Mouse (Mus musculus) layer of hippocampus, adult 18-20 months (tissue): ENCODE data around the gene Kirrel3. TPM values are rescaled to one million over a fixed set of nuclear protein-coding genes. Genes with fewer than 3 reads are reported as not detected.

Experiments
- DNase-seq, 2 experiments: peaks; one replicate each; pipeline ENCODE4 v3.0.0; 2022; ENCODE audit warnings: low spot score in 2 of 2
- total RNA-seq, 2 experiments: library from RNA; stranded (reverse); gene quantifications; 2 replicates each; pipeline ENCODE4 v1.2.3; 2021

The Kirrel3 gene
- total RNA-seq, 2 experiments from 2014 or later, result 45.7 to 54.8 TPM

DNA sequence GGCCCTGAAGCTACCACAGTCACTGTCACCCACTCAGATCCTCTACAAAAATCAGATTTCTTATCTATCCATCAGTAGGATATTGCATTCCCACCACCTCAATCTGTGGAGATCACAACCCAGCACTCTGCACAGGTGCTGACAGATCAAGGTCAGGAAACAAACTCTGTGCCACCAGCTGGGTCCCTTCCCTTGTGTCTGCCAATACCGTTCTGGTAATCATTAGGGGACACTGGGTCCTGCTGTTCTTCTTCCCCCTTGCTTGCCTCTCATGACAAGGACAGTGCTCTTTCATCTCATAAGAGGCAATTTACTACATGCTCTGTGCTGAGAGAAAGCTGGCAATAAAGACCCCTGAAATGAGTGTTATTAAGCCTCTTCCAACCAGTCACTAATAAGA lies 444.7 kb downstream of the Kirrel3 start:
- no peak for DNase-seq

DNA sequence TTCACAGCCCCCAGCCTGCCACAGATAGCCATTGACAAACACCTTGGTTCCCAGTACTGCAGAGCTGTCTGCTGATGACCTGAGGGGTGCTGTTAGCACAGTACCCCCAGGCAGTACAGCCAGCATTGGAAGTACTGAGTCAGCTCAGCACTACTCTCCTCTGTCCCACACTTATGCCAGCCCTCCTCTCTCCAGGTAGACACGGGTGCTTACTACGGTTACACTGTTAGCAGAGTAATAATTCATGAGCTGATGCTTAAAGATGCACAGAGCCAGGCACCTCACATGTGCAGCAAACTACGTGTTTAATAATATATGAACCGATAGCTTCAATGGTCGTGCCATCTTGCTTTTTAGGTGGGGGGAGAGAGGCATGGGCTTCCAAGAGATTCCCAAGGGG lies 452.4 kb downstream of the Kirrel3 start:
- DNase-seq, result no peak

DNA sequence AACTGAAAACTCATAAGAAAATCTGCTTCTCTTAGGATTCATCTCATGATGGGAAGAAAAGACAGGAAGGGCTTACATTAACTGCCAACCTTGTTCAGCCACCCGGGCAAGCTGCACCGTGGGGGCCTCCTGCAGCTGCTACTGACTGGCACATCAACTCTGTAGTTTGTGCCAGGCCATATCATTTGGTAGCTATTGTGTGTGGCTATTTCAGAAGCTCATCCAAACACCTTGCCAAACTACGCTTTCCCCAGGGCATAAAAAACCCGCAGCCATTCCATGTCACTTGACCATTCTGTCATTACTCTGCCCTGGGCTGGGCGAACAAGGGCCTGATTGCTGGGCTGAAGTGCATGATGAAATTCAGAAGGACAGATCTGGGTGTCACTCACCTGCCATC lies 453.9 kb downstream of the Kirrel3 start:
- no peak for DNase-seq

DNA sequence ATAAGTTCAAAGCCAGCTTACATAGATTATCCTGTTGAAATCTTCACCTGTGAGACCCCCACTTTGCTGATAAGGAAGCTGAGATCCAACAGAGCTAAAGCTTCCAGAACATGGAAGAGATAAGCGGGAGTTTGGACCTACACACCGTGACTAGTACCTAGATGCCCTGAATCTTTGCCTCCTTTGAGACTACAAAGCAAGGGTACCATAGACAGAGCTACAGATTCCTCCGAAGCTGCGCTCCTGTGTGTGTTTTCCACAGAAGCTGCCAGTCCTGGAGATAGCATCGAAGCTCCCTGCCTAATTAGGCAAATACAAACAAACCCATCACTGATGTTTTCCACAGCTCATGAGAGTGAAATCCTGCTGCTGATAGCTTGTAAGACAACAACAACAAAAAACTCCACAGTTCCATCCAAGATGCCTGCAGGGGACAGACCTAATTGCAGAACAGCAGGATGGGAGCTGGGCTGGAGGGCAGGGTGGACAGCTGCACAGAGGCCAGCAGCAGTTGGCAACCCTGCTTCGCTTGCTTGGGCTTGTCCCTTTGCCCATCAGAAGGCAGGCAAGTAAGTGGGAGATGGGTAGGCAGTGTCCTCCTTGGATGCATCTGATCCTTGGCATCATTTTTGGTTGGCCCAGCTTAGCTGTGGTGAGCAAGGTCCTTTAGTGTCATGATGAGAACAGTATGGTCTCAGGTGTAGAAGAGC lies 456.6 kb downstream of the Kirrel3 start:
- DNase-seq, result no peak

DNA sequence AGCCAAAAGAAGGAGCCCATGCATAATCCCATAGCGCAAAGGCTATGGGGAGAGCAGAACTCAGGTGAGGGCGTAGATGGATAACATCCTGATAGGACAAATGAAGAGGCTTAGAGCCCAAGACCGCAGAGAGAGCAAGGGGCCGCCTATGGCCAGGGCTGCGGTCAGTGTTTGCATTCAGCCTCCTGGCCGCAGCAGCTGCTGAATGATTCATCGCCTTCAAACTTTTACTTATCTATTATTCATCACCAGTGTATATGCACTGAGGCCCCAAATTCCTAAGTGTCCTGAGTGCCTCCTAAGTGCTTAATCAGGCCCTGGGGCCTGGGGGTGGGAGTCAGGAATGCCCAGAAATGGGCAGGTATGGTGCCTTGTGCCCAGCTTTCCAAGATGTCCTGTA lies 457.3 kb downstream of the Kirrel3 start:
- no peak for DNase-seq

DNA sequence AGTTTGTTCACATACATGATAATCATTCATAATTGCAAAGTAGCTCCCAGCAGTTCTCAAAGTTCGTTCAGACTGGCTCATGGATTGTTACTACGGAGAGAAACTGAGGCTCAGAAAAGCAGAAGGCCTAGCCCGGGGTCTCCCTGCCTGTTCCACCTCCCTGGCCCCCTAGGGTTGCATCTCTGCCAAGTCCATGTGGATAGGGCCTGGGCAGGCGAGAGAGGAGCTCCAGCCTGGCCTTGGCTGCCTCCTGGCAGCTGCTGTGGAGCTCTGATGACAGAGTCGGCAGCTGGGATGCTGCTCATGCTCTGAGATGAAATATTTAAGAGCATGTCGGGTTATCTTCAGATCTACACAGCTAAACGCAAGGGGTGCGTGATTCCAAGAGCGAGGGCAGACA lies 459.6 kb downstream of the Kirrel3 start:
- no peak for DNase-seq

DNA sequence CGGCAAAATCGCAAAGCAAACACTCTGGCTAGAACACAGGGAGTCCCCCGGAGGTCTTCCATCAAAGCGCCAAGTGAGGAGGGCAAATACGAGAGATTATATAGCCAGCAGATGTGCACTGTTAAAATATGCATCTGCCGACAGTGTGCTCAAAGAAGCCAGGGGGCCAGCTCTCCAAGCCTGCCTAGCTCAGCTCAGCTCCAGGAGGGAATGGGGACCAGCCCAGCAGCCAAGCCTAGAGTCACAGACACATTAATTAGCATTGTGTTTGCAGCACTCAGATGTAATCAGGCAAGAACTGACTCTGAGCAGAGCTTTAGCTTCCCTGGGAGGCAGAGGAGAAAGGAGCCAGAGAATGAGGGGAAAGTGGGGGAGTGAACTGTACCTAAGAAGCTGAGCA lies 461.6 kb downstream of the Kirrel3 start:
- no peak for DNase-seq

DNA sequence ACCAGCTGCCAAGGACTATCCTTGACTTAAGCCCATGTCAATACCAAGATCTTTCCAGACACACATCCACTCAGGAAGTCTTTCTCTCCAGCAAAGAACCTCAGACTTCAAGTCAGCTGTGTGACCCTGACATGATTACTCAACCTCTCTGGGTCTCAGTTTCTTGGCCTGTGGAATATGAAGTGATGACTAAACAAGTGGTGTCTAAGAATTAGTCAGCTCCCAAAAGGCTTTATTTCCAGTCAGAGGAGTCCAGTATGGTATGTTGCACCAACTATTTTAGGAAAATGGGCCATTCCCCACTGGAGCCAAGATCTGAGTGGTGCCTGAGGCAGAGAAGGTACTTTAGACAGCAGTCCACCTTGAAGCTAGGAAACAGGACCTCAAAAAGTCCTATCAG lies 462.0 kb downstream of the Kirrel3 start:
- no peak for DNase-seq

DNA sequence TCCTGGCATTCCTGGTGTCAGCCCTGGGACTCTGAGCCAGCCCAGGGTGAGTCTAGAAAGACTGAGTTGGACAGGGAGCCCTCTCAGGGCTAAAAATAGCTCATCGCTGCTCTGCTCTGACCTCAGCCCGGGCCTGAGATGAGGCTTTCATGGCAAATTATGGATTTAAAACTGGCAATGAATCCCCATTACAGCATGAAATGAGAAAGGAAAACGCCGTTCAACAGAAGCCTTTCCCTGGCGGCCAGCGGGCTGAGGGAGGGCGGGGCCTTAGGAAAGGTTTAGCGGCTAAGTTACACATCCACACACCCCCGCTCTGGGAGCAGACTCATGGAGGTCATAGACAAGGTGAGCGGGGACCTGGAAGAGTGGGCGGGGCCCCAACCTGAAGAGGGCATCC lies 467.7 kb downstream of the Kirrel3 start:
- DNase-seq, result no peak

DNA sequence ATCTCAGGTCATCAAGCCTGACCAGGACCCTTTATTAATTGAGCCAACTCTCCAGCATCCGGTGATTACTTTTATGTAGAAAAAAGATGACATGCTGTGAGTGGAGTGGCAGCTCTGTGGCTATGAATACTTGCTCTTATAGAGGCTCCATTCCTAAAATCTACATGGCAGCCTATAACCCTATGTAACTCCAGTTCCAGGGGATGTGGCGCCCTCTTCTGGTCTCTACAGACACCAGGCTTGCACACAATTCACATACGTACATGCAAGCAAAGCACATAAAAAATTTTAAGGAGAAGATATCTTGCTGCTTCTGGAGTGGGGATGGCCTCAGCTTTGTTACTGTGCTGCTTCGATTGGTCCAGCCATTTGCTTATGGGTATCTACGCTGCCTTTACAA lies 468.5 kb downstream of the Kirrel3 start:
- peak in 1 of 2 experiments; percentile 39 for DNase-seq

DNA sequence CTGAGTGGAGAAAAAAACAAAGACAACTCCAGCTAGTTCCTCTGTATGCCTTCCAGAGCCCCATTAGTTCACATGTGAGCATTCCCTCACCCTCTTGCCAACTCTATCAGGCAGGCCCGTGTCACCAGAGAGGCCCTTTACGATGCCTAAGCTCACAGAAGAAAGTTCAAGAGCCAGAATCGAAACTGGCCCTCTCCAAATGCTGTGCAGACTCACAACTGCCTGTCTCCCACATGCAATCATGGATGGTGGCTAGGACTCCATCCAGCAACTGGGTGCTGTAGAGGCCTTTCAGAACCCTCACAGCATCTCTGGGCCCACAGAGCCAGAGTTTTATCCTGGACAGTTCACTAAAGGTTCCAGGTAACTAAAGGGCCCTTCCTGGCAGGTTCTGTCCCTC lies 470.8 kb downstream of the Kirrel3 start:
- no peak for DNase-seq

DNA sequence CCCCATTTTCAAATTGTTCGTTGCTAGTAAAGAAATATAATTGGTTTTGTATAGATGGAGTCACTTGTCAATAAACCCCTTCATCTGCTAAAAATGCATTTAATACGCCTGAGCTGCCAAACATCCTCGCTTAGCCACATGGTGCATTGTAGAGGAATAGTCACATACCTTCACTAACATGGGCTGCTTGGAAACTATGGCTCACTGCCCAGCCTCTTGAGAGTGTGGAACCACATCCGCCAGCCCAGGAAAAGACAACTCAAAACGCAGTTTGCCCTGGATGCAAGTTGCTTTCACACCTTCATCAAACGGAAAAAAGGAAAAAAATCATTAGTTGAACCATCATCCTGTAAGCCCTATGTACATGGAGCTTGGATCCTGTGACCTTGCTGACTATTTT lies 472.0 kb downstream of the Kirrel3 start:
- DNase-seq, result peak in 1 of 2 experiments; percentile 60

DNA sequence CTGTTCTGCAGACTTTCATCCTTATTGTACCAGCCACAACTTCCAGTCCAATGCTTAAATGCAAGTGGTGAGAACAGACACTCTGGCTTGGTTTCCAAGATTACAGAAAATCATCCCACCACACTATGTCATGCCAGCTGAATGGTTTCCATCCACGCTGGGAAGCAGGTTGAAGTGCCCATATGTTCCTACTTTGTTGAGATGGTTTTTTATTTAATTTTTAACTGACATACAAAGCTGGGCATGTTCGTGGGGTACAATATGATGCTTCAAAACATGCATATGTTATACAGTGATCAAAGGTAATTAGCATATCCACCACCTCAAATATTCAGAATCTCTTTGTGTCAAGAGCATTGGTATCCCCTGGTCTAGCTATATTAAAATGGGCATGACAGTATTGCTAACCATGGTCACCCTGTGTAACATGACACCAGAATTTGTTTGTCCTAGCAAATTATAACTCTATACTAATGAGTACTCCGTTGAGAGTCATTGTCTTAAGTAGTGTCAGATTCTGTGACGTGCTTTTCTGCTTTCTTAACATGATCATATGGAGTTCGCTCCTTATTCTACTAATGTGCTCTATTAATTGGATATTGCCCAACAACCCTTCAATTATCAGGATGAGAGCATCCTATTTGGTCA lies 472.6 kb downstream of the Kirrel3 start:
- DNase-seq, result peak; percentile 75 to 87

DNA sequence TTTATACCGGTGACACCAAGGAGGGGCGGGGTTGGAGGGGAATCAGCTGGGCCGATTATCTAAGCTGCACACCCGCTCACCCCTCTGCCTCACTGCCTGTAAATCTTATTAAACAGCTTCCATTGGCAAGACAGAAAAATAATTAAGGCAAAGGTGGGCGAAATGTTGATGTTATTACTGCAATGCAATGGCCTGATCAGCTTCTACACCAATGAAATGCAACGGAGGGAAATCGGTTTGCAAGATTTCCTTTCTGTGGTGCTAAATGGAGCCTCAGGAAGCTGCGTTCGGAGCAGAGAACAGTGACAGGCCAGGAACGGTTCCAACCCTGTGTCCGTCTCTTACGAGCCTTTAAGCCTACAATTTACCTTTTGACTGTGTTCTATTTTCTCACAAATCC lies 475.0 kb downstream of the Kirrel3 start:
- no peak for DNase-seq

DNA sequence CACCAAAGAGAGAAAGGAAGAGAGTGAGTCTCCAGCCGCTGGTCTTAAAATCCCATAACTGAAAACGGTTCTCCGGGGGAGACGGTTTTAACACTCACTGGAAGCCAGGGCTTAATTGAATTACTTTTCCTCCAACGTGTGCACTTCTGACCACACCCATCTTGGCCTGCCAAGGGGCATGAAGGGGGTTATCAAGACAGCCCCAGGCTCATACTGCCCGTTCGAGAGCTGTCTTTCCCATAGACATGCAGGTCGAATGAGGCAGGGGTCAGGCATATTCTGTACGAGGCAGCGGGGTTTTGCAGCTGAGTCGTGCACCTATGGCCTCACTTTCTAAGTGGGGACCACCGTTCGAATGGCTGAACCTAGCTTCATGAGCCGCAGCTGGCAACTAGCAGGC lies 475.5 kb downstream of the Kirrel3 start:
- DNase-seq, result no peak

DNA sequence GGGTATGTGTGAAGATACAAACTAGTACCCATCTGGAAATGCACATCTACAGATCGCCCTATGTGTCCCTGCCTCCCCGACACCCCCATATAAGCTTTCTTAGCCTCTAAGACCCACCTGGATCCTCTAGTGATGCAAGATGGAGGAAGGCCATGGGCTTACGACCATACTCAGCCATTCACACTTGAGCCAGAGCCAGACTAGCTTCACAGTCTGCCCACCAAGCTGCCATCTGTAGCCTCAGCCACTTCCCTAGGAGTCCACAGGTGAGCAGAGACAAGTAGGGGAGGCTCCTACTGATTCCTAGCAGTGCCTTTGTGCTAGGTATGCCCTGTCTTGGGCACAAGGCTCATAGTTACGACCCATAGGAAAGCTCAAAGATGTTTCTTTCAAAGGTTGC lies 476.6 kb downstream of the Kirrel3 start:
- no peak for DNase-seq

DNA sequence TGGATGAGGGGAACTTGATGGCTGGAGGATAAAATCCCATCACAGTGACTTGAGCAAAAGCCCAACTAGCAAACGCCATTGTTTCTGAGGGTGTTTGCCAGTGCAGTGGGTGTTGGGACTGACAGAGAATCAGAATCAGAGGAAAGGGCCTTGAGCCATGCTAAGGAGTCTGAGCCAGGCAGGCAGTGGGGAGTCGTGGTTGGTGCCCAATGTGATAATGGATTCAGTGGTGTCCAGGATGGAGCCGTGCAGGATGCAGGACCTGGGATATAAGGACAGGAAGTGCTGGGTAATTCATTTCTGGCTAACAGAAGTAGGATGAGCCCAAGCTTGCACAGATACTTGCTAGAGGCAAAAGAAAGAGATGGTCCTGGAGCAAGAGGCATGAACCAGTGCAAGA lies 477.9 kb downstream of the Kirrel3 start:
- DNase-seq, result no peak

DNA sequence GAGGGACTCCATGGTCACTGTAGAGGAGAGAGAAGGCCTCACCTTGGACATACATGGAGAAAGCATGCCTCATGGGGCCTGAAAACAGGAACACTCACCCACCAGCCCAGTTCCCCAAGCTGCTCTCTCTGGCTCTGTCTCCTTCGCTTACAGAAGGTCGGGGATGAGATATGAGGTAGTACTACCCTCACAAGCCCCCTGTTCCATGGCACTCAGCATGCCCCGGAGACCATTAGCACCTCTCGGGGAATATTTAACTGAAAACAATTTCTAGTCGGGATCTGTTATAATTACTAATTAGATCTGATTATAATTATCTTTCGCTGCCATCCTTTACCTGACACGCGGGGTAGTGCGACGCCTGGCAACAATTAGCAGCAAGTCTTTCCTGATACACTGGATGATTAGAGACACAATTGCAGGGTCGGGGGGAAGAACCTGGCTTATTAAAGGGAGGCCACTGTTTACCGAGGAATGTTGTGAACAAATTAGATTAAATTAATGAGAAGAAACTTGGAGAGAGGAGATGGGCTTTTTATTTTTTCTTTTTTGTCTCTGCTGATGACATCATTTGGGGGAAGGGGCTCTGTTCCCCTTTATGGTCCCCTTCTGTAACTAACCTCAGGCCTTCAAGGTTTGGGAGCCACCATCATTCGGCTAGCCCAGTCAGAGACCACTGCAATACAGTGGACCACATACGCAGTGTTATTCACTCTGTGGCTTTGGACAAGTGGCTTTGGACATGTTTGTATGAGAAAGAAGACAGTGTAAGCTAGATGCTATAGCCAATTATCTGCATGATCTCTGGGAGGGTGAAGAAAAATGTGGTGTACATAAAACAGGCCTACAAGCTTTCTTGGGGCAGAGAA lies 478.7 kb downstream of the Kirrel3 start:
- no peak for DNase-seq

DNA sequence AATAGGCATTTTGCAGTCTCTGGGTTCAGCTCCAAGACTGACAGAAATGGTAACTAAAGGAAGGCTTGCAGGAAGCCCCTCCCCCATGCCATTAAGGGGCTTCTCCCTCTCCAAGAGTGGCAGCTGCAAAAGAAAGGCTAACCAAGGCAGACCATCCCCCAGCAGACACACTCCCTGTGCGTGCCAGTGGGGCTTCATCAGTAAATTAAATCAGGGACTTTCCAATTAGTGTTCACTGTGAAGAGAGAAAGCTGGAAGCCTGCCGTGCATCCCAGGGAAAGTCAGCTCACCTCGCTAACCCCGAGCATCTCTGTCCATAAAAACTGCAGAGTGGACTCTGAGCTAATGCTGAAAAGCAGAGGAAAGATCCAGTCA lies 479.3 kb downstream of the Kirrel3 start:
- no peak for DNase-seq

DNA sequence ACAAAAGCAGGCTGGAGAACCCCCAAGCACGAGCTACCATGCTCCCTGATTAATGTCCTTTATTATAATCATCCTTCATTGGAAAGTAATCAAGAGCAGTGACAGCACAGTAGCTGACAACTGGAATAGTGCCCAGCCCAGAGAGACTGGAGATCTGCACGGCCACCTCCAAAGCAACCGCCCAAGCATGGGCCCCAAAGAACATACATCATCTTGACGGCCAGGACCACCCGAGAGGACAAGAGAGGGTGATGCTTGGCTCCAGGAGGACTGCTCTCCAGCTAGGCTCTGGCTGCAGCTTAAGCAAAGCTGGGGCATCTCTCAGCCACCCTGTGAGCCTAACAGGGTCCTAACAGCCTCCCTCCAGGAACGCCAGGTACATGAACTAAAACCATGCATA lies 482.1 kb downstream of the Kirrel3 start:
- no peak for DNase-seq

DNA sequence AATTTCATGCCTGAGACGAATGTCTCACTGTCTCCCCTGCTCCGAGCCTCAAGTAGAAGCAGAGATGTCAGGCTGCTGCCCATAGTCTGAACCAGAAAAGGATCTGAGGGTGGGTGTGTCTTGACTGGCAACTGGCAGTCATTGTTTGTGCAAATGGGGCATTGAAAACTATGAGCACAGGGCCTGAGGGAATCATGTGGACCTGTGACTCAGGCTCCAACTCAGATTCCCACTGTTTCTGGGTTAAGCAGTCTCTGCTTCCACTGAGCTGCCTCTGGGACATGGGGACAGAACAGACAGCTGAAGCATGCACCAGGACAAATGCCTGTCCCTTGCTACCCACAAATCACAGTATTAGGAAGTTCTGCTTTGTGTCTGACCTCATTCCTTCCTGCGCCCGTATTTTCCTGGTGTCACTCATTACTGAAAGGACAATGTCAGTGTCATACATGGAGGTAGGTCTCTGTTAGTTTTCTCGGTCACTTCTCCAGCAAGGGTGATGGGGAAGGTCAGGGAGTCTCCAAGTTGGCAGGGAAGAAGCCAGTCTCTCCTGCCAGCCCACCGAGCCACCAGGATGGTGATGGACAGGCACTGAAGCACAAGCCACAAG lies 484.3 kb downstream of the Kirrel3 start:
- no peak for DNase-seq

DNA sequence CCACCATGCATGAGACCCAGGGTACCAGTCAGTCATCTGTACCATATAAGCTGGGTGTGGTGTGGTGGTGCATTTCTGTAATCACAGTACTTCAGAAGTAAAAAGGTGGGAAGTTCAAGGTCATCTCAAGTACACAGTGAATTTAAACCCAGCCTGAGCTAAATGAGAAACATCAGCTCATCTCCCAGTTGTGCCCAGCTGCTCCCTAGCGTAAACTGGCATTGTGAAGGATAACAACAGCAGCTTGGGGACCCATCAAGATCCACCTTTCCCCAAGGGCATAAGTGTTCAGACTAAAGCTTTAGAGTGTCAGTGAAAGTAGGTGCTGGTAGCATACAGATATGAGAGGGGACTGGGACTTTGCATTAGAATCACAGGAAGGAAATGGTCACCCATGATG lies 488.6 kb downstream of the Kirrel3 start:
- no peak for DNase-seq
